Mouse (Mus musculus): ENCODE measurements around the gene Fundc1.

Fundc1 gene

DNA sequence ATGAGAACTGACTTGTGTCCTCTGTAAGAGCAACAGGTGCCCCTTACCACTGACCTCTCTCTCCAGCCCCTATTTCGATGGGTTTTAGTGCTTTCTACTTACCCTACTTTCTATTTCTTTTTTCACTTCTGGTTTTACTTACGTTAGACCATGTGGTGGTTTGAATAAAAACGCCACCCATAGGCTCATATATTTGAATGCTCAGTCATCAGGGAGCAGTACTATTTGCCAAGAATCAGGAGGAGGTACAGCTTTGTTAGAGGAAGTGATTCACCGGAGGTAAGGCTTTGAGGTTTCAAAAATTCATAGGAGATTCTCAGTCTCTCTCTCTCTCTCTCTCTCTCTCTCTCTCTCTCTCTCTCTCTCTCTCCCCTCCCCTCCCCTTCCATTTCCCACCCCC, 34.4 kb downstream of the Fundc1 start:
- H3K36me3 ChIP-seq (ENCODE audit: control insufficient read depth, insufficient read depth, low read length, poor library complexity, severe bottlenecking) = no peaks in the 10 kb centered on the region
- H3K27me3 ChIP-seq (ENCODE audit: control insufficient read depth, insufficient read depth, low read length, poor library complexity, severe bottlenecking) = no peaks in the 10 kb centered on the region
- DNase-seq (ENCODE audit: low read depth, low spot score) = peak; percentile 63

DNA sequence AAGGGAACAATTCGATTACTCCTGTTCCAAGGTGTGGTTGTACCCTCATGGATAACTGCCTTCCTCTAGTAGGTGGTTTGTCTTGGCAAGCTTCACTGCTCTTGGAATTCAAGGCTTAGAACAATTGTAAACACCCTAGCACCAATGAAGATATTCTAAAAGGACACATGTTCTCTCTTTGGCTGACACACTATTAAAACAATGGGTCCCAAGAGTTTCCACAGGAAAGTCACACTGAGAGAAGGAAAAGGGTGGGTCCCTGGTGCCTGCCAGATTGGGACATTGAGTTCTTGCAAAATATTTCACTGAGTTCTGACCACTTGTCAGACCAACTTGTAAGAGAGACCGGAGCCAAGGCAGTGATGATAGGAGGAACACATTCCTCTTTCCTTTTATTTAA, 45.1 kb downstream of the Fundc1 start:
- Histone ChIP-seq H3K27me3 (ENCODE audit: control insufficient read depth, insufficient read depth, low read length, poor library complexity, severe bottlenecking) (no peaks in the 10 kb centered on the region), H3K36me3 (ENCODE audit: control insufficient read depth, insufficient read depth, low read length, poor library complexity, severe bottlenecking) (no peaks in the 10 kb centered on the region)
- DNase-seq (ENCODE audit: low read depth, low spot score) = no peak

DNA sequence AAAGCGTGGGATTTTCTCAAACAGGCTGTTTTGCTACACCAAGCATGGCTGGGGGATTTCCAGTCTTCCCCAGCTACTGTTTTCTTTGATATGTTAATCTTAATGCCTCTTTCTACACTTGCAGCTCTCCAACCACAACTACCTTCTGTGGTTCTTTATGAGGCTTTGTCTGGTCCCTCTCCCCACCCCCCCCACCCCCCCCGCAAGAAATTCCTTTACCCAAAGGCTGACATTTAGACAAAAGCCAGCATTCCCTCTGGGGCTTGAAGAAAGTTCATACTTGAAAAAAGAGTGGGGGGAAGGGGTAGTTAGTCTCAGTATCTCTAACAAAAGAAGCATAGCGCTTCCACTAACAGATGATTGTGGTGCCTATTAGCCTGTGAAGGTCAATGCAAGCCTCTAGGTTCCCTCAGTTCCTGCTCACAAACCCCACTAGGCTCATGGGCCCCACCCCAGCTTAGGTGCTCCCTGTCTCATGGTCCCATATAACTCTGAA, 50.9 kb downstream of the Fundc1 start:
- peak; percentile 13 for DNase-seq (ENCODE audit: low read depth, low spot score)
- no peaks in the 10 kb centered on the region for H3K36me3 ChIP-seq (ENCODE audit: control insufficient read depth, insufficient read depth, low read length, poor library complexity, severe bottlenecking)
- H3K27me3 ChIP-seq (ENCODE audit: control insufficient read depth, insufficient read depth, low read length, poor library complexity, severe bottlenecking) = no peaks in the 10 kb centered on the region

GRCm38 (mm10) chrX:17520086-17520485, 52.0 kb downstream of the Fundc1 start:
- no peaks in the 10 kb centered on the region for H3K27me3 ChIP-seq (ENCODE audit: control insufficient read depth, insufficient read depth, low read length, poor library complexity, severe bottlenecking)
- H3K36me3 ChIP-seq (ENCODE audit: control insufficient read depth, insufficient read depth, low read length, poor library complexity, severe bottlenecking) = no peaks in the 10 kb centered on the region
- DNase-seq (ENCODE audit: low read depth, low spot score) = peak; percentile 48

GRCm38 (mm10) chrX:17514012-17514411, 58.1 kb downstream of the Fundc1 start:
- no peaks in the 10 kb centered on the region for H3K27me3 ChIP-seq (ENCODE audit: control insufficient read depth, insufficient read depth, low read length, poor library complexity, severe bottlenecking)
- peak; percentile 11 for DNase-seq (ENCODE audit: low read depth, low spot score)

DNA sequence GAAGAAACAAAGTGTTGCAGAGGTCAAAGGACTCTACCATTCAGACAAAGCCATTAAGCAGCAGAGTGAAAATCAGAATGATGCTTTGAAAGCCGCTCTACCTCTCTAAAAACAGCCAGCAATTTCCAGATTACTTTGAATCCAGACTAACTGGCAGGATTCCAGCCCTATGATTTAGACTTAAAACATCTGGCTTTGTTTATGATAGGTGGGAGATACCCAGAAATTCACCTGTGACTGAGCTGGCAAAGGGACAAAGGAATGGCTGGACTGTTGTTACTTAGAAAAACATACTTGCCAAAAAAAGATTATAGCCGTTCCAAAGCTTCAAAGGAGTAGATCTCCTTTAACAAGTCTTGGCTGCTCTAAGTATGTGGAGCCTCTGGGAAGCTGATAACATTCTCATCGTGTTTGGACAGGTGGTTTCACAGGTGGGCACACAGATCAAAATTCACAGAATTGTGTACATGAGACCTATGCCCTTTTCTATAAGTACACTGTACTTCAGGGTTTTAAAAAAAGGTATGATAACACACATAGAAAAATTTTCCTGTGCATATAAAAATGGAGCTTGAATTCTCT, 60.0 kb downstream of the Fundc1 start:
- Histone ChIP-seq H3K27me3 (ENCODE audit: control insufficient read depth, insufficient read depth, low read length, poor library complexity, severe bottlenecking) (no peaks in the 10 kb centered on the region), H3K36me3 (ENCODE audit: control insufficient read depth, insufficient read depth, low read length, poor library complexity, severe bottlenecking) (no peaks in the 10 kb centered on the region)
- no peak for DNase-seq (ENCODE audit: low read depth, low spot score)

More at GRCm38 (mm10) chrX:17514012-17514411, 58.1 kb downstream of the Fundc1 start:
- H3K36me3 ChIP-seq (ENCODE audit: control insufficient read depth, insufficient read depth, low read length, poor library complexity, severe bottlenecking) = no peaks in the 10 kb centered on the region
